Mouse (Mus musculus): ENCODE measurements around the gene Vmn1r63. TPM values are rescaled to one million over a fixed set of nuclear protein-coding genes. Genes with fewer than 3 reads are reported as not detected.
"Not testable (repeated sequence)": the region's sequence is repeated elsewhere in the genome, so short reads cannot be mapped to it uniquely, and the experiment has no call there.

Gene Vmn1r63
- not detected for total RNA-seq (2022)

- not testable (repeated sequence) for DNase-seq (ENCODE audit: low spot score)
Observed at GRCm38 (mm10) chr7:5805345-5805744, at the start of gene Vmn1r63. Vmn1r63 (minus strand) TSS chr7:5805445.

Other genes with a start within 250 kb of the Vmn1r63 start
- gene Vmn1r61, start 192.2 kb downstream of the Vmn1r63 start, total RNA-seq (2022): not detected
- gene Vmn1r62, start 131.8 kb downstream of the Vmn1r63 start, total RNA-seq (2022): not detected
- not detected for gene Vmn1r64, start 79.1 kb upstream of the Vmn1r63 start, total RNA-seq (2022)
- not detected for gene Vmn1r65, start 205.6 kb upstream of the Vmn1r63 start, total RNA-seq (2022)
- gene Nlrp4c, start 239.7 kb upstream of the Vmn1r63 start, total RNA-seq (2022): not detected

All from heart, adult 8-10 months (tissue).